Mouse (Mus musculus) cerebellum, adult 9-10 months (tissue): ENCODE results near the gene Nav1.

Experiments used
- DNase-seq: peaks from one replicate; pipeline ENCODE4 v3.0.0; 2022

Nav1 gene

GRCm38 (mm10) chr1:135607019-135607418, at the start of gene Nav1:
TSS of gene Nav1 (minus strand) at chr1:135607295.
- DNase-seq = no peak

- DNase-seq = no peak
Measured at GRCm38 (mm10) chr1:135653909-135654308, 46.8 kb upstream of the Nav1 start.

- DNase-seq = no peak
Measured at GRCm38 (mm10) chr1:135645459-135646195, 38.5 kb upstream of the Nav1 start.

GRCm38 (mm10) chr1:135644110-135644509, 37.0 kb upstream of the Nav1 start:
- no peak for DNase-seq

GRCm38 (mm10) chr1:135643691-135644090, 36.6 kb upstream of the Nav1 start:
- DNase-seq = no peak

- DNase-seq = no peak
Measured at GRCm38 (mm10) chr1:135639853-135640252, 32.8 kb upstream of the Nav1 start.

GRCm38 (mm10) chr1:135639093-135639492, 32.0 kb upstream of the Nav1 start:
- DNase-seq = no peak

- DNase-seq = no peak
Measured at GRCm38 (mm10) chr1:135637574-135638008, 30.5 kb upstream of the Nav1 start.

GRCm38 (mm10) chr1:135636111-135636511, 29.0 kb upstream of the Nav1 start:
- no peak for DNase-seq

- DNase-seq = no peak
Measured at GRCm38 (mm10) chr1:135635323-135636064, 28.4 kb upstream of the Nav1 start.

- no peak for DNase-seq
Measured at GRCm38 (mm10) chr1:135634791-135635190, 27.7 kb upstream of the Nav1 start.

GRCm38 (mm10) chr1:135633884-135634283, 26.8 kb upstream of the Nav1 start:
- DNase-seq = no peak

- no peak for DNase-seq
Measured at GRCm38 (mm10) chr1:135633478-135633877, 26.4 kb upstream of the Nav1 start.

- no peak for DNase-seq
Measured at GRCm38 (mm10) chr1:135632199-135632598, 25.1 kb upstream of the Nav1 start.

- DNase-seq = no peak
Measured at GRCm38 (mm10) chr1:135631515-135631914, 24.4 kb upstream of the Nav1 start.

GRCm38 (mm10) chr1:135629846-135630245, 22.8 kb upstream of the Nav1 start:
- DNase-seq = no peak

GRCm38 (mm10) chr1:135626218-135626617, 19.1 kb upstream of the Nav1 start:
- no peak for DNase-seq

GRCm38 (mm10) chr1:135625741-135626140, 18.6 kb upstream of the Nav1 start:
- no peak for DNase-seq

- no peak for DNase-seq
Measured at GRCm38 (mm10) chr1:135624646-135625045, 17.6 kb upstream of the Nav1 start.

- DNase-seq = no peak
Measured at GRCm38 (mm10) chr1:135623136-135623535, 16.0 kb upstream of the Nav1 start.

- no peak for DNase-seq
Measured at GRCm38 (mm10) chr1:135621307-135621706, 14.2 kb upstream of the Nav1 start.

GRCm38 (mm10) chr1:135619932-135620391, 12.9 kb upstream of the Nav1 start:
- no peak for DNase-seq

- DNase-seq = no peak
Measured at GRCm38 (mm10) chr1:135619130-135619529, 12.0 kb upstream of the Nav1 start.

- DNase-seq = no peak
Measured at GRCm38 (mm10) chr1:135617344-135617743, 10.2 kb upstream of the Nav1 start.
